Mouse (Mus musculus): ENCODE data around the gene Tmbim1.

Gene Tmbim1

GRCm38 (mm10) chr1:74321396-74321795, 16.0 kb upstream of the Tmbim1 start:
- no peak for DNase-seq

GRCm38 (mm10) chr1:74318711-74319110, 13.3 kb upstream of the Tmbim1 start:
- no peak for DNase-seq

DNA sequence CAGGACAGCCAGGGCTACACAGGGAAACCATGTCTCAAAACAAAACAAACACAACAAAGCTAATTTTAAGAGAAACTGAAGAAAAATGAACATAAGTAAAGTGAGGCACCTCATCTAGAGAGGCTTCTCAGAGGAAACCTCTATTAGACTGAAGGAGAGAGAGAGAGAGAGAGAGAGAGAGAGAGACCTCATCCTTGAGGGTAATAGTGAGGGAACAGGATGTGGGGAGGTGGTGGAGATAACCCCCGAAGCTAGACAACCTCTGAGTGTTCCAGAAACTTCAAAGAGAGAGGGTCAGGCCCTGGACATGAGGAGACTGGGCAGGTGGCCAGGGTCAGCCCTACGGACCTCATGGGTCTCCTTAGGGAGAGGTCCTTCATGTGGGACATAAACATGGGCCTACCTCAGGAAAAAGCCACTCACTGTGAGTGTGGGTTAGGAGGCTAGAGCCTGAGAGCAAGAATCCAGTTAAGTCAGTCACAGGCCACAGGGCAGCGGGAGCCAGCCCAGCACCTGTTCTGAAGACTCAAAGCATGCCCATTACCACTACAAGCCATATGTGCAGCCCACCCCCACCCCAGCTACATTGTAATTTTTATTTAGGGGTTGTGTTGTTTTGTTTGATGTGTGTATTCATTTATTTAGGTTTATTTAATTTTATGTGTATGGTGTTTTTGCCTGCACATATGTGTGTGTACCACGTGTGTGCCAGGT, 10.8 kb upstream of the Tmbim1 start:
- no peak for DNase-seq

- no peak for DNase-seq
Measured at GRCm38 (mm10) chr1:74314796-74315195, 9.4 kb upstream of the Tmbim1 start.

- peak; percentile 88 for DNase-seq
Measured at GRCm38 (mm10) chr1:74313049-74313692, 7.7 kb upstream of the Tmbim1 start.

DNA sequence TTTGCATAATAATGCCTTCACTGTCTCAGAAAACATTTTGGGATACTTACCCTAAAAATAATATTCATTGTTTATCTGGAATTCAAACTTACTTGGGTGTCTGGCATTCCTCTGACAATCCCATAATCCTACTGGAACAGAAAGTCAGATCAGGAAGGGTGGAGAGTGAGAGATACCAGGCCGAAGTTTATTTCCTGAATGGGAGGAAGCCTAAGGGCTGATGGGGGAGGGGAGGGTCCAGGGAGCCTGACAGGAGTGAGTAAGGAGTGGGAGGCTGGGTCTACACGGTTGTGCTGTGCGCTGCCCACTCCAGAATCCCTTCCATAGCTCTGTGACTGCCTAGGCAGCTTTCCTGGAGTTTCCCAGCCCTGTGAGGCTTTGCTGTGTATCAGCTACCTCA, 4.3 kb upstream of the Tmbim1 start:
- peak; percentile 73 for DNase-seq

DNA sequence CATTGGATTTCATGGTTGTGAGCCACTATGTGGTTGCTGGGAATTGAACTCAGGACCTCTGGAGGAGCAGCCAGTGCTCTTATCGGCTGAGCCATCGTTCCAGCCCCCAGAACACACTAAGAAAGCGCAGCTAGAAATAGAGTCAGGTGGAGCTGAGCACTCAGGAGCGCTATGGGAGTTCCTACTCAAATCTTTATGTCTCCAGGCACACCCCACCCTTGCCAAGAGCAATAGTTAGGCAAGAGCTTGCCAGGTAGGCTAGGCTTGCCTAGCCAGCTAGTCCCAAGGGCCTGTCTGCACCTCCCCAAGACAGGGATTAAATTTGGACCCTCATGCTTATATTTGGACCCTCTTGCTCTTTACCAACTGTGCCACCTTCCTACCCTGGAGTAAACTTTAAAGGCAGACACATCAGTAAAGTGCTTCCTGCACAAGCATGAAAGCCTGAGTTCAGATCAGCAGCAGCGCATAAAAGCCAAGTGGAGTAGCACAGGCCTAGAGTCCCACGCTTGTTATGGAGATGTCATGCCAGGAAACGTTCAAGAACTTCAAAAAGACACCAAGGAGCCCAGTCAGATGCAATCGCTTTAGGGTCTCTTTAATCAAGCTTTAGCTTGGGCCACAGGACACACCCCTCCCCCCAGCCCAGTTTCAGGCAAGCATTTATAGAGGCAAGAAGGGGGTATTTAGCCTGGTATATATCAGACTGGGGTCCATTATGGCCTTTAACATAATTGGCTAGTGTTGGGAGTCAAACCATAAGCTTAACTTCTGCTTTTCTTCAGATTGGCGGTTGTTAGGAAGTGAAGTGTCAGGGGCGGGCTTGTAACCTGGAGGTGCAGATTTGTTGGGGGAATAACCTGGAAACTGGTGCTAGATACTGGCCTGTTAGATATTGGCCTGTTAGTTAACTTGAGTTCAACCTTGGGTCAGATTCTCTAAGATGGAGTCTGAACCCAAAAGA, 2.9 kb upstream of the Tmbim1 start:
- DNase-seq = no peak

DNA sequence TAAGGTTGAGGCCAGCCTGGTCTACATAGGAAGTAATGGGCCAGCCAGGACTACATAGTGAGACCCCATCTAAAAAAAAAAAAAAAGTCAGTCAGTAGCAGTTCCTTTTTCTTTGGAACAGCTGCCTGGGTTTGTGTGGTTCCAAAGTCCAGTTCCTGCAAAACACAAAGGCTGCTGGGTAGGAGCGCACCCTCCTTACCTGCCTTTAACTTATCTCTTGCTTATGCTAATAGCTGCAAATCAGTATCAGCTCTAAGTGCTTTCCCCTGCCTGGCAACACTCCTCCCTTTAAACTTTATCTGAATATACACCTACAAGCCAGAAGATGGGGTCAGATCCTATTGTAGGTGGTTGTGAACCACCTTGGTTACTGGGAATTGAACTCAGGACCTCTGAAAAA, 1.7 kb upstream of the Tmbim1 start:
- no peak for DNase-seq

GRCm38 (mm10) chr1:74304946-74305345, 476 bp downstream of the Tmbim1 start:
- peak; percentile 40 for DNase-seq

DNA sequence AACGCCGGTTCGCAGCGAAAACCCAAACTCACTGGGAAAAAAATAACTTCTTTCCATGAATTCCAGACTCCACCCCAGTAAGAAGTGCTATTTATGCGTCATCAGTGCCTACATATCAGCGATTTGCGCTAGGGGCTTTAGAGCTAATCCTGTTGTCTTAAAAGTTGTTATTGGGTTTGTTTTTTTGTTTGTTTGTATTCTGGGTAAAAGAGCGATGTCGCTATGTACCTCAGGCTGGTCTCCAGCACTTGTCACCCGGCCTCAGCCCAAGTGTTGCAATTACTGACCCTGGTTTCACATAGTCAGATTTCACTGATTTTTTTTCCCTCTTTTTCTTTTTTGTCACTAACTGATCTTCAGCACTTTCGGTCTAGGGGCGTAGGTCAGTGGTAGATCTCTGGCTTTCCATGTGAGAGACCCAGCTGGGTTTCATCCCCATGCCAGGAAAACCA, 1.1 kb downstream of the Tmbim1 start:
- peak; percentile 52 for DNase-seq

DNA sequence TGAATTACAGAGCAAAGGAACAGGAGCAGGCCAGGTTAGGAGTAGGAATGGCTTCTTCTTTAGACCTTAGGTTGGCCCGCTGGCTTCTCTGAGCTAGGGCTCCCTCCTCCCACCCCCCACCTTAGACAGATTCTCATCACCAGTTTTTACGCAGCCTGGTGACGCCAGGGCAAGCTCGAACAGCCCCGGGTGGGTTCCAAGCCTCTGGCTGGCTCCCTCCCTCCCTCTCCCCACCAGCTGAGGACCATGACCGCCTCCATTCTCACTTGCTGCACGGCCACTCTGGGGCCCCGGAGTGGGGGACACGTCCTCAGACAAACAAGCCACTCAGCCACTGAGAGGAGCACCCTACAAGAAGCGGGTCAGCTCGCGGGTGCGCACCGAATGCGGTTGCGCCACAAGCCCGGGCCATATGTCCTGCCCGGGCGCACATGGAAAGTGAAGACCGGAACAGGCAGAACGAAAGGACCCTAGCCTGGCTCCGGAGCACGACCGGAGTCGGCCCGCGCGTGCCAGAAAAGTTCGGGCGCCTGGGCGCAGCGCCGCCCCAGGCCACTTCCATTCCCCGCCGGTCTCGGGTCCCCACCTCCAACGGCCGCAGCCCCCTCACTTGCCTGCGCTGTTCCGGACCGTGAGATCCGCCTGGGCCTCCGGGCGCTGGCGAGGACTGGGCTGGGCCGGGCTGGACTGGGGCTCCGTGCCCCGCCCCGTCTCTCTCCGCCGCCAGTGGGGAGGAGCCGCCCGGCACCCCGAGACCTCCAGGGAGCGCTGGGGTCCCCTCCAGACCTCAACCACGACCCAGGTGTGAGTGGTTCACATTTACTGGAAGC, 1.7 kb downstream of the Tmbim1 start:
- DNase-seq = peak; percentile 88

GRCm38 (mm10) chr1:74302835-74303234, 2.6 kb downstream of the Tmbim1 start:
- no peak for DNase-seq

GRCm38 (mm10) chr1:74302229-74302628, 3.2 kb downstream of the Tmbim1 start:
- no peak for DNase-seq

DNA sequence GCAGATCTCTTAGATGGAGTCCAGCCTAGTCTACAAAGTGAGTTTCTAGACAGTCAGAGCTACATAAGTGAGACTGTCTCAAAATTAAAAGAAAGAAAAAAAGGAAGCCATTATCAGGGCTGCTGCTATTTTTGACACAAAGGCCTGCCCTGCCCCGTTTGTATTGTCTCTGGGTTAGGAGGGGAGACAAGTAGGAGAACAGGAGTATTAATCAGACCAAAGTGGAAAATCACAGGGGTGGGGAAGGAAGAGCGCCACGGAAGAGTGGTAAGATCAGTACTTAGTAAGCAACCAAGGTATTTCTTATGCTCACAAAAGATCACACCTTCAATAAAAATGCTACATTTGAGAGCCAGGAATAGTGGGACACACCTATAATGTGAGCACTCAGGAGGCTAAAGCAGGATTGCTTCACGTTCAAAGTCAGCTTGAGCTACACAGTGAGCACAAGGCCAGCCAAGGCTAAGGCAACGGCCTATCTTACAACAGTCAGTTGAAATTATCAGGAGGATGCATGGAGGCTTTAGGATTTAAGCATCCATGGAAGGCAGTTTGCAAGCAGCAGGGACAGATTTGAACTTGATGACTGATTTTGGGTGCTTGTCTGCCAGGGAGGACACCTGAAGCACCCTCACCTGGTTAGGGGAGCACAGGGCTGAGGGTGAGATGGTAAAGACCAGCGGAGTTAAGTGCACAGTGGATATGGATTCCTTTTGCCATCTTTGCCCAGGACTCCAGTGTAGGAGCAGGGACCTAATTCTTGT, 4.9 kb downstream of the Tmbim1 start:
- DNase-seq = no peak

- DNase-seq = peak; percentile 73
Measured at GRCm38 (mm10) chr1:74298996-74299395, 6.4 kb downstream of the Tmbim1 start.

DNA sequence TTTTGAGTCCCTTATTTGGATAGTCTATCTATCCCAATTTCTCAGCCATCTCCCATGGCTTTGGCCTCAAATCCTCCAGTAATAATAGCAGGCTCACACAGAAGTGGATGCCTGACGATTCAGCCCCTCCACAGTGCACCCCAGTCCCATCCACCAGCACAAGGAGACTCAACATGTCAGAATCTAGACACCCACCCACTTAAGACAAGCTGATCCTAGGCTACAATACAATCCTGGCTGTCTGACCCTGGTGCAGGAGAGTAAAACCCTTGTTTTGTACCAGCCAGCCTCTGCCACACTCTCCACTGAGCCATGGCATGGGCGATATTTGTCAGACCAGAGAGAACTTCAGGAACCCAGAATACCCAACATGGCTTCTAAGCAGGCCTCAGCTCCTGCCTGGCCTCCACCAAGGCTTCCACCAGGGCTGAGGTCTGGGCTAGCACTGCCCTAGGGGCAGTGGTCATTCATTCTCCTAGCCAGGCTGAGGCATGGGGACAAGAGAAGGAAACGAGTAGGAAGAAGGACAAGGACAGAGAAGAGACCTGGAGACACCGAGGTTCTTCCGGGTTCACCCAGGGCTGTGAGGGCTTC, 7.2 kb downstream of the Tmbim1 start:
- no peak for DNase-seq

GRCm38 (mm10) chr1:74297269-74297668, 8.2 kb downstream of the Tmbim1 start:
- DNase-seq = peak; percentile 69

DNA sequence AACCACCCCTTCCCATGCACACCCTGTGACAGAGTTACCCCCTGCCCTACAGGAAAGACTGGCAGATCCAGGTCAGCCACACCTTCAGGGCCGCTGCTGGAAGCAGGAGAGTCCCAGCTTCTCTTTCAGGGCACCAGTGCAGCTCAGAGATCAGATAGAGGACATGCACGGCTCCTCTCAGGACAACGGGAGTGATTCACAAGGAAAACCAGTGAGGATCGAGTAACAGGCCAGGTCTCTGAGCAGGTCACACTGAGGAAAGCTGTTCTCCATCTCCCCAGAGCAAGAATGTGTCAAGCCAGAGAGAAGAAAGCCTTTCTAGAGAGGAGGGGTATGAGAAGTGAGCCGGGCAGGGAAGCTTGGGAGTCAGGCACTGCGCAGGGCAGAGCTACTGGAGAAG, 8.9 kb downstream of the Tmbim1 start:
- DNase-seq = peak; percentile 38

DNA sequence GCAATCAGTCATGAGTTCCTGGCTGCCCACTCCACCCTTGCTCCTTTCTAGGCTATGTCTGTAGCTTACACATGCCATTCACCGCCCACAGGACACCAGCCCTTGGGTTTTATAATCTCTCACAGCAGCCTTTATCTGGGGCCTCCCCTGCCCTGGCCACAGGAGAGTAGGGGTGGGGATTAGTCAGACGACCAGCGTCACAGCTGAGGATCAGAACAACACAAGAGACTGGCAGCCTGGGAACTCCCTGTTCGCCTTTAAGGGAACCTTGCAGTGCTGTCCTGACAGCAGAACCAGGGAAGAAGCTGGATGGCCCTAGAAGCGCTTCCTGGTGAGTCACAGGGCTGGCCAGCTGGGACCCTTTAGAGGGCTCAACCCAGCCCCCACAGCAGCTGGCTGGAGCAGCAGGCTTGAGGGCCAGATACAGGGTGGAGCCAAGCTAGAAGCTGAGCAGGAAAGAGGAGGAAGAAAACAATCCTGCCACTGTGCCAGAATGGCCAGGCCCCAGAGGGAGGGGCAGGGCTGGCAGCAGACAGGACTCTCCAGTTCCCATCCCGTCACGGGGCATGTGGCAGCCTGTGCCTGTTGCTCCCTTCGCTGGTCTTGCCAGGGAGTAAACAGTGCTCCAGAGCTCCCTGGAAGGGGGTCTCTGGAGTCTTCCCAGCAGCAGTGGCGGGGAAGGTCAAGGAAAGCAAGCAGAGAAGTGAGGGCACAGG, 9.8 kb downstream of the Tmbim1 start:
- peak; percentile 98 for DNase-seq

DNA sequence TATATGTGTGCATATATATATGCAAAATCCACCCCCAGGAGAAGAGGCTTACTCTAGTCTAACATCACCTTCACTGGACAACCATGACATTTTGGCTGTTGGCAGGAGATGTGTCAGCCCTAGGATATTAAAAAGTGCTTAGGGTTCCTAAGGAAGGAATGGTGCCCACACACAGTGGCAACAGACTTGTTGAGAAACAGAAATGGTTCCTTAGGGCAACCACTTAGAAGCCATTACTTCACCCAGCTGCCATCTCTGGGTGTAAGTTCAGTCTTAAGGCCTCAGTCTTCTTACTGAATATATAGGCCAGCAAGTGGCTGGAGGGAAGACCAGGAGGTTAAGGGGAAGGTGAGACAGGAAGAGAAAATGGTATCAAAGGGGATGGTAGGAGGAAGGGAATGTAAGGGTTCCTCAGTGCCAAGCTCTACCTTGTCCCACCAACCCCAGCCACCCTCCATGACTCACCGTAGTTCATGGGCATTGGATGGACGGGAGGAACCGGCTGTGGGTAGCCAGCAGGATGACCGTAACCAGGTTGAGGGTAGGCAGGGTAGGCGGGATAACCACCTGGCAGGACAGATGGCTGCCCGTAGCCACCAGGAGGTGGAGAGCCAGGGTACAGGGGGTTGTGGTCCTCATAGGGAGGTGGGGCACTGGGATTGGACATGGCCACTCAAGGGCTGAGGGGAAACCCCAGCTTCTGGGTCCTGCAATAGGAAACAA, 10.5 kb downstream of the Tmbim1 start:
- DNase-seq = no peak

All from lung, postnatal 10 days (tissue).